Mouse (Mus musculus): ENCODE results near the gene Khdc1a.

- TF ChIP-seq POLR2A (IDR thresholded peaks at IDR 0.05; ENCODE audit: insufficient read length, low read depth) (no peak), POLR2AphosphoS2 (IDR thresholded peaks at IDR 0.05; ENCODE audit: insufficient read length, low read depth) (no peak), E2F4 (IDR thresholded peaks at IDR 0.05; ENCODE audit: insufficient read depth) (no peak), TCF12 (IDR thresholded peaks at IDR 0.05; ENCODE audit: insufficient read depth, poor library complexity, severe bottlenecking) (no peak), REST (IDR thresholded peaks at IDR 0.05; ENCODE audit: insufficient read depth, insufficient read length) (no peak), USF1 (IDR thresholded peaks at IDR 0.05; ENCODE audit: low read depth) (no peak), MAX (IDR thresholded peaks at IDR 0.05; ENCODE audit: low read depth) (no peak), CEBPB (IDR thresholded peaks at IDR 0.05; ENCODE audit: insufficient read depth, poor library complexity, severe bottlenecking) (no peak), MYOD1 (IDR thresholded peaks at IDR 0.05; ENCODE audit: control insufficient read depth in 1 of 3, insufficient read length in 2 of 3, low read depth in 2 of 3) (no peak), MYOG (IDR thresholded peaks at IDR 0.05; ENCODE audit: control insufficient read depth in 1 of 3, insufficient read depth in 1 of 3, insufficient read length in 2 of 3, low read depth in 2 of 3) (no peak), TCF3 (IDR thresholded peaks at IDR 0.05; ENCODE audit: insufficient read length, low read depth) (no peak)
Observed at GRCm38 (mm10) chr1:21315756-21316155, 33.7 kb upstream of the Khdc1a start.
